Mouse (Mus musculus): ENCODE results near the gene Gm49393.

- no peak for TF ChIP-seq CTCF (conservative IDR thresholded peaks at IDR 0.05; ENCODE audit: low read length)
- no peak for TF ChIP-seq POU5F1 (IDR thresholded peaks at IDR 0.05; ENCODE audit: borderline replicate concordance, low read length)
Measured at GRCm38 (mm10) chr13:60897328-60897727, 38.1 kb downstream of the Gm49393 start, which contains the start of gene Ctla2b.

All from E14TG2a.4 (cell line).